Mouse (Mus musculus) midbrain, embryonic 11.5 days (tissue): ENCODE results near the gene Olfr965. TPM values are rescaled to one million over a fixed set of nuclear protein-coding genes. Genes with fewer than 3 reads are reported as not detected.
"Not testable (repeated sequence)": the region's sequence is repeated elsewhere in the genome, so short reads cannot be mapped to it uniquely, and the experiment has no call there.

Source experiments
- ATAC-seq: fragments of 200-750 bp; cut with Nextera tagmentation; 2 replicates; pipeline ENCODE4 v1.8.0; 2017; ENCODE audit warnings: moderate TSS enrichment, moderate library complexity; ENCODE audit not compliant: low FRiP score
- DNase-seq: peaks from one replicate; pipeline ENCODE4 v3.0.0; 2015; ENCODE audit warnings: low spot score; ENCODE audit errors: missing footprints
- H3K27ac ChIP-seq: fragments of 300-500 bp; sonication (generic); 2 replicates; pipeline ENCODE4 v1.5.1; 2014; ENCODE audit warnings: low read depth, low read length
- H3K27me3 ChIP-seq: fragments of 300-500 bp; sonication (generic); 2 replicates; pipeline ENCODE4 v1.6.1; 2014; ENCODE audit warnings: mild to moderate bottlenecking, low read length, moderate library complexity, mixed read lengths; ENCODE audit not compliant: control insufficient read depth, insufficient read depth
- H3K36me3 ChIP-seq: fragments of 300-500 bp; sonication (generic); 2 replicates; pipeline ENCODE4 v1.6.1; 2014; ENCODE audit warnings: mild to moderate bottlenecking, low read length, moderate library complexity, mixed read lengths; ENCODE audit not compliant: control insufficient read depth, insufficient read depth
- H3K4me1 ChIP-seq: fragments of 300-500 bp; sonication (generic); 2 replicates; pipeline ENCODE4 v1.6.1; 2014; ENCODE audit warnings: low read length; ENCODE audit not compliant: control insufficient read depth, insufficient read depth
- H3K4me2 ChIP-seq: fragments of 300-500 bp; sonication (generic); 2 replicates; pipeline ENCODE4 v1.6.1; 2014; ENCODE audit warnings: mild to moderate bottlenecking, moderate library complexity
- H3K4me3 ChIP-seq: fragments of 300-500 bp; sonication (generic); 2 replicates; pipeline ENCODE4 v1.5.1; 2014; ENCODE audit warnings: low read depth, low read length
- H3K9ac ChIP-seq: fragments of 300-500 bp; sonication (generic); 2 replicates; pipeline ENCODE4 v1.6.1; 2014; ENCODE audit warnings: low read length
- H3K9me3 ChIP-seq: fragments of 300-500 bp; sonication (generic); 2 replicates; pipeline ENCODE4 v1.6.1; 2016; ENCODE audit warnings: low read length; ENCODE audit not compliant: control insufficient read depth
- WGBS: fragments of 180-500 bp; shearing (Covaris S2); extraction: QIAGEN DNeasy Blood & Tissue Kit; methylation state at CpG from one replicate; pipeline ENCODE4 v1.1.7; 2014; 5-methylcytosine and 5-hydroxymethylcytosine counted together
- polyA plus RNA-seq: library from polyadenylated mRNA; unstranded; fragments of >200 nt; fragmentation: Nextera tagmentation; extraction: Ambion mirVana; gene quantifications from 2 replicates; pipeline ENCODE4 v1.2.1, GENCODE M21; 2014

The Olfr965 gene
- not detected in 2 replicates for polyA plus RNA-seq

DNA sequence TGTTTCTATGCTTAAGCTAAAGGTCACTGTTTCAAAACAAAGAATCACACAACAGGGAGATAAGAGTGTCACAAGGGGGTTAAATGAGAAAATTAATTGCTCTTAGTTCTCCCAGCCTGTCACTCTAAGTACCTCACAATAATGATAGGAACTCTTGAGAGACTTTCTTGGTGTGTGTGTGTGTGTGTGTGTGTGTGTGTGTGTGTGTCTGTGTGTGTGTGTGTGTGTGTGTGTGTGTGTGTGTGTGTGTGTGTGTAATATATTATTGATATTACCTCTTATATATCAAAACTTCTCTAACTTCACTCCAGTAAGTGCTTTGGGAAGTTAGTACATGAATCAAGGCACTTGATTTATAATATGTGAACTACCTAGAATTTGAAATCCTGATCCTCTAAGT lies at the start of gene Olfr965:
Olfr965 (plus strand) TSS at position 301 of the 400 bp plus-strand sequence.
- no peak within 1 kb of the TSS for H3K4me2 ChIP-seq
- ATAC-seq: no peak
- no peak for DNase-seq
- no peaks in the 10 kb centered on the region for H3K4me1 ChIP-seq
- no peaks in the 10 kb centered on the region for H3K9me3 ChIP-seq
- H3K4me3 ChIP-seq: no peak within 1 kb of the TSS
- H3K27ac ChIP-seq: no peak within 1 kb of the TSS
- H3K27me3 ChIP-seq: no peaks in the 10 kb centered on the region
- no peak within 1 kb of the TSS for H3K9ac ChIP-seq
- no peaks in the 10 kb centered on the region for H3K36me3 ChIP-seq

DNA sequence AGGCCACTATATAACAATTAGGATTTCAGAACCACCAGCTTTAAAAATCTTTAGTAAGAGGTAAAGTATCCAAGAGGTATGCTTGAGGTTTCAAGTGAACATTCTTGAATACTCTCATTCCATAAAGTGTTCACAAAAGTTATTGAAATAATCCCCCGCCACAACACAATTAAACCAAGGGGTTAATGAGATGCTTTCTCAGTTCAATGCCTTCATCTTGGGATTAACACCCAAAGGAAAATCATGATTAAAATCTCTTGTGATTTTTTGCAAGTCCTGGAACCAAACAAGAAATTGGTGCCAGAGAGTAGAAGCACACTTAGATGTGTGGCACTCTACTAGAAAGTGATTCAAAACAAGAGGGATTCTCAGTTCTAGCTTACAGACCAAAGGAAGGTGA lies 44.2 kb upstream of the Olfr965 start, which contains the start of gene Olfr963:
Olfr963 (plus strand) TSS at position 301 of the 400 bp plus-strand sequence.
- Histone ChIP-seq H3K4me3 (no peak within 1 kb of the TSS), H3K9me3 (no peaks in the 10 kb centered on the region), H3K4me1 (no peaks in the 10 kb centered on the region), H3K27ac (no peak within 1 kb of the TSS), H3K27me3 (no peaks in the 10 kb centered on the region), H3K36me3 (no peaks in the 10 kb centered on the region), H3K9ac (no peak within 1 kb of the TSS), H3K4me2 (no peak within 1 kb of the TSS)
- 91% methylated on average over 1 of the region's 1 CpGs for WGBS
- DNase-seq: no peak
- ATAC-seq: no peak

DNA sequence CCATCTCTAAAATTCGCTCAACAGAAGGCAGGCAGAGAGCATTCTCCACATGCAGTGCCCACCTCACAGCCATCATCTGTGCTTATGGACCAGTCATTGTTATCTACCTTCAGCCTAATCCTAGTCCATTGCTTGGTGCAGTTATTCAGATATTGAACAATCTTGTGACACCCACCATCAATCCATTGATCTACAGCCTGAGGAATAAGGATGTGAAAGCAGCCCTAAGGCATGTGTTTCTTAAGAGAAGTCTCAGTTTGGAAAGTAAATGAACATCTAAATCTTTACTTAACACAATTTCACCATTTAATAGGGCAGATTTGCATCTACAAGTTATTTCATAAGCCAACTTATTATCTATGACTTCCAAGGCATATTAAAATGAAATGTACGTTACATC lies 41.4 kb upstream of the Olfr965 start:
- no peaks in the 10 kb centered on the region for H3K4me1 ChIP-seq
- H3K27ac ChIP-seq: no peak overlapping the region
- WGBS: 84% methylated on average over 2 of the region's 2 CpGs
- H3K4me3 ChIP-seq: no peak overlapping the region
- H3K36me3 ChIP-seq: no peaks in the 10 kb centered on the region
- no peak for ATAC-seq
- no peaks in the 10 kb centered on the region for H3K9me3 ChIP-seq
- no peaks in the 10 kb centered on the region for H3K27me3 ChIP-seq
- H3K9ac ChIP-seq: no peak overlapping the region
- no peak for DNase-seq
- no peak overlapping the region for H3K4me2 ChIP-seq

DNA sequence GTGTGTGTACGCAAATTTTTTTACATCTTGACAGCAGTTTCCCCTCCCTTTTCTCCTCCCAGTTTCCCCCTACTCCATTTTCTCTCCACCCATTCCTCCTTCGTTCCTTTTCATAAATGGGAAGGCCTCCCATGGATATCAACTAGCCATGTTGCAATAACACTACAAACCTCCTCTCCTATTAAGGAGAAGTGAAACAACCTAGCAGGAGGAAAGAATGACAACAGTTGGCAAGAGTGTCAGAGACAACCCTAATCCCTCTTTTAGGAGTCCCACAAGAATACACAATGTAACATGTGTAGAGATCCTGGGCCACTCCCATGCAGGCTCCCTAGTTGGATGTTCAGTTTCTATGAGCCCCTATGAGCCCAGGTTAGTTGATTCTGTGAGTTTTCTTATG lies 36.3 kb upstream of the Olfr965 start:
- H3K27ac ChIP-seq: no peak overlapping the region
- DNase-seq (no peak), ATAC-seq (no peak)
- no peaks in the 10 kb centered on the region for H3K9me3 ChIP-seq
- no peak overlapping the region for H3K4me3 ChIP-seq
- H3K27me3 ChIP-seq: no peaks in the 10 kb centered on the region
- WGBS: 83% methylated on average over 2 of the region's 2 CpGs
- no peaks in the 10 kb centered on the region for H3K4me1 ChIP-seq
- no peaks in the 10 kb centered on the region for H3K36me3 ChIP-seq
- H3K9ac ChIP-seq: no peak overlapping the region
- no peak overlapping the region for H3K4me2 ChIP-seq

DNA sequence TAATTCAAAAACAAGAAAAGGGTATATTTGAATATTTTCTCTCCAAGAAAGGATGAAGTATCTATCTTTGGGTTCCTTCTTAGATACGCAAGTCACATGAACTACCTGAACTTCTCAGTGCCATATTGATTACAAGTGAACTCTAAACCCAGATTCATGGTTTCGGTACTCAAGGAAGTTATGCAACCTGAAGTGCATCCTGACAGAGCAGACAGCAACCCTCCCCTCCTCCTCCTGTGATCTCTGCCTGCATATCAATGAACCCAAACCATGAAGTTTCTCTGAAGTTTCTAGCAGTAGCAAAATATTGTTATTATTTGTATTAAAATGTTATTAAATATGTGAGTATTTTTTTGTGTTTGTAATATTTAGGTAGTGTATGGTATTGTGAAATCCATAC lies 32.6 kb upstream of the Olfr965 start:
- no peak overlapping the region for H3K27ac ChIP-seq
- H3K9ac ChIP-seq: no peak overlapping the region
- ATAC-seq (no peak), DNase-seq (no peak)
- no peak overlapping the region for H3K4me3 ChIP-seq
- no peaks in the 10 kb centered on the region for H3K27me3 ChIP-seq
- WGBS: 90% methylated on average over 2 of the region's 2 CpGs
- H3K36me3 ChIP-seq: no peaks in the 10 kb centered on the region
- no peaks in the 10 kb centered on the region for H3K4me1 ChIP-seq
- H3K4me2 ChIP-seq: no peak overlapping the region
- no peaks in the 10 kb centered on the region for H3K9me3 ChIP-seq

DNA sequence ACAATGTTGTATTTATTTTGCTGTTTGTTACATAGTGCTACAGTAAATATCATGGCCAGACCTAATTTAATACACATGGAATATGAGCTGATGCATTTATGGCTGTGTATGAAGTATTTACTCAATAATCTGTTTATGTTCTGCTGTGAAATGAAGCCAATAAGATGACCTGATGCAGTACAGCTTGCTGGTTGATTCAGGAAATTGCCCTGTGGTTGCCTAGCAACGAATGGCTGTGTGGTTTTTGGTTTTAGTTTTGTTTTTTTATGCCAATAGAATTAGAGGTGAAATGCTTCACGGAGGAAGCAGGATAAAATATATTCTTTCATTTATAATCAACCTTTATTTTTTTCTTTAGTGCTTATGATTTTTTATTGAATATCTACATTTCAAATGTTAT lies 31.9 kb upstream of the Olfr965 start:
- no peak overlapping the region for H3K4me2 ChIP-seq
- H3K4me1 ChIP-seq: no peaks in the 10 kb centered on the region
- H3K4me3 ChIP-seq: no peak overlapping the region
- ATAC-seq: no peak
- 76% methylated on average over 2 of the region's 2 CpGs for WGBS
- no peaks in the 10 kb centered on the region for H3K36me3 ChIP-seq
- H3K9ac ChIP-seq: no peak overlapping the region
- no peak overlapping the region for H3K27ac ChIP-seq
- no peak for DNase-seq
- H3K27me3 ChIP-seq: no peaks in the 10 kb centered on the region
- no peaks in the 10 kb centered on the region for H3K9me3 ChIP-seq

DNA sequence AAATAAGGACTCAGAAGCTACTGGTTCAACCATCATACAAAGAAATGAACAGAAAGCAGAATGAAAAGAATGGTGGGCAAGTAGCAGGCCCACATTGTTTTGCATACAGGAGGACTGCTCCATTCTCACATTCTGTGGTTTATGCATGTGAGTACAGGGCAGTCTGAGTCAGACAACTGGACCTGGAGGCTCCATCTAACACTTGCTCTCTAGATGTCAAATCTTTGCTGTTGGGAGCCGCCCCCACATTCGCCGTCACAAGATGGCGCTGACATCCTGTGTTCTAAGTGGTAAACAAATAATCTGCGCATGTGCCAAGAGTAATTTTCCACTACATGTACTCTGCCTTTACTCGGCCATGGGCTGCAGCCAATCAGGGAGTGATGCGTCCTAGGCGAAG lies 10.0 kb upstream of the Olfr965 start:
- not testable (repeated sequence) for H3K27me3 ChIP-seq, ATAC-seq, H3K4me2 ChIP-seq, H3K9ac ChIP-seq, H3K4me3 ChIP-seq, H3K36me3 ChIP-seq, H3K4me1 ChIP-seq, H3K9me3 ChIP-seq, DNase-seq, H3K27ac ChIP-seq
- WGBS: 86% methylated on average over 7 of the region's 8 CpGs

DNA sequence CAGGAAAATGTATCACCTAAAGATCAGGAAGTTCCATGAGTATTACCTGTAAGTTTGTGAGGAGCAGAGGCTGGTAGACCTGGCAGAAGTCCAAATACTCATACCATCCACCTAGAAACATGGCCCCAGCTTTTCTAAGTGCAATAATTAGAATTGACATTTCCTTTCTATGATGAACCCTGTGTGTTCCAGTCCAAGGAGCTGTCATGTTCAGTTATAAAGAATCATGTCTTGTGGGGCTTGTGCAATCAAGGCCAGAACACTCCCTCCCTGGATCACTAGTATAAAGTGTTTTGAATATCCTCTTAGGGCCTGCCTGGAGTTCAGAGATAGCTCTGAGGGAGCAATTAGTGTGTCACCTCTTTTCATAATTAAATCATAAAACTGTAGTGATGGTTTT lies 4.1 kb upstream of the Olfr965 start, which contains the start of gene Olfr149:
Olfr149 (minus strand) TSS at position 101 of the 400 bp plus-strand sequence.
- Histone ChIP-seq H3K27ac (no peak within 1 kb of the TSS), H3K36me3 (no peaks in the 10 kb centered on the region), H3K4me1 (no peaks in the 10 kb centered on the region), H3K4me2 (no peak within 1 kb of the TSS), H3K4me3 (no peak within 1 kb of the TSS), H3K9me3 (no peaks in the 10 kb centered on the region), H3K9ac (no peak within 1 kb of the TSS), H3K27me3 (no peaks in the 10 kb centered on the region)
- ATAC-seq: no peak
- DNase-seq: no peak

DNA sequence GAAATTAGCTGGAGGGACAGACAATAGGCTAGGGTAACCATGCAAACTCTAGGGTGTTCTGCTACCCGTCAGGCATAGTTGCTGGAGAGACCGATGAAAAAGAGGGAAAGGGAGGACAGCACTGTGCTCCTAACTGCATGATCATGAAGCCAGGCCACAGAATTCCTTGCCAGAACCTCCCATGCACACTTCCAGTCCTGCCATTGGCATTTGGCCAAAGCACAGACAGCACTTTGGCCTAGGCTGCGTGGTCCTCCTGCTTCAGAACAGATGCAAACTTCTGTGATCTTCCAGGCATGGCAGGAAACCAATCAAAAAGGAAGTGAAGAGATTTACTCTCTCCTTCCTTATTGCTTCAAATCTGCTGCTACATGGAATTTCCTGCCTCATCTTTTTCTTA lies 2.2 kb upstream of the Olfr965 start:
- no peak for DNase-seq
- H3K9me3 ChIP-seq: no peaks in the 10 kb centered on the region
- H3K4me3 ChIP-seq: no peak overlapping the region
- no peak overlapping the region for H3K27ac ChIP-seq
- no peaks in the 10 kb centered on the region for H3K27me3 ChIP-seq
- no peaks in the 10 kb centered on the region for H3K4me1 ChIP-seq
- ATAC-seq: no peak
- no peak overlapping the region for H3K4me2 ChIP-seq
- no peaks in the 10 kb centered on the region for H3K36me3 ChIP-seq
- 81% methylated on average over 3 of the region's 3 CpGs for WGBS
- no peak overlapping the region for H3K9ac ChIP-seq

DNA sequence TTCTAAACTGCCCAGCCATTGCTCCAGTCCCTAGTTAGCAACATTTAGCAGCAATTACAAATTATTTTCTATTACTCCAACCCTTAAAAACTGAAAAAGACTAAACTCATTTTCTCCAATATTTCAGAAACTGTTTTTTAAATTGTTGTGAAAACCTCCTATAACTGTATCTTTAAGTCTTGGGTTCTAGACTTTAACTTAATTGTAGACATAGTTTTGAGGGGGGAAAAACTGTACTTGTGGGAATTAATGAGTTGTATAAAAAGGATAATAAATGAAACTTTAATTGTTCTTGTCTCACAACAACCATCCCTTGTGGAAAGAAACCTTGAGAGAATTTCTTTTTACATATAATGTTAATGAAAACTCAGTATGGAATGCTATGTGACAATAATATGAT lies 19.5 kb downstream of the Olfr965 start, which contains the start of gene Olfr150:
Olfr150 (plus strand) TSS at position 301 of the 400 bp plus-strand sequence.
- Histone ChIP-seq H3K27me3 (no peaks in the 10 kb centered on the region), H3K9me3 (no peaks in the 10 kb centered on the region), H3K27ac (no peak within 1 kb of the TSS), H3K4me2 (no peak within 1 kb of the TSS), H3K9ac (no peak within 1 kb of the TSS), H3K4me1 (no peaks in the 10 kb centered on the region), H3K4me3 (no peak within 1 kb of the TSS), H3K36me3 (no peaks in the 10 kb centered on the region)
- no peak for ATAC-seq
- no peak for DNase-seq
